Mouse (Mus musculus) kidney, postnatal 14 days (tissue): ENCODE measurements around the gene Dnajc15.

ENCODE experiments used
- DNase-seq: peaks from one replicate; pipeline ENCODE4 v3.0.0; 2022; ENCODE audit warnings: mixed read lengths

Gene Dnajc15

GRCm38 (mm10) chr14:77792998-77793397 lies 81.9 kb downstream of the Dnajc15 start:
- DNase-seq: no peak

- DNase-seq: no peak
These were observed 91.7 kb downstream of the Dnajc15 start for GRCm38 (mm10) chr14:77783217-77783616.

GRCm38 (mm10) chr14:77777365-77777764 lies 97.6 kb downstream of the Dnajc15 start:
- DNase-seq: no peak

- DNase-seq: no peak
These were observed 98.9 kb downstream of the Dnajc15 start for GRCm38 (mm10) chr14:77776005-77776531.

GRCm38 (mm10) chr14:77773331-77773730 lies 101.6 kb downstream of the Dnajc15 start:
- DNase-seq: no peak

GRCm38 (mm10) chr14:77771626-77772025 lies 103.3 kb downstream of the Dnajc15 start:
- no peak for DNase-seq
